Mouse (Mus musculus): ENCODE measurements around the gene Prrc2a. TPM values are rescaled to one million over a fixed set of nuclear protein-coding genes. Genes with fewer than 3 reads are reported as not detected.

The Prrc2a gene
- polyA plus RNA-seq, 1 experiment from 2014 or later, result 151 TPM

Small RNAs within 50 kb of the gene (microRNA-seq; reads per million reads assigned to microRNA genes)
- gene Mir6973a, result not detected
- not detected for gene Mir6974

Other genes with a start within 250 kb of the Prrc2a start
- gene Neu1, start 233.6 kb downstream of the Prrc2a start, polyA plus RNA-seq (2015; fragmentation: Nextera tagmentation; extraction: Ambion mirVana), result 19.0 and 20.4 TPM in 2 replicates
- gene Hspa1b, start 205.7 kb downstream of the Prrc2a start, polyA plus RNA-seq (2015; fragmentation: Nextera tagmentation; extraction: Ambion mirVana), result 0.10 and 0.19 TPM in 2 replicates
- gene Gm20481, start 195.0 kb downstream of the Prrc2a start, polyA plus RNA-seq (2015; fragmentation: Nextera tagmentation; extraction: Ambion mirVana), result 1.2 TPM in 1 of 2 replicates, not detected in the other
- gene Hspa1a, start 192.7 kb downstream of the Prrc2a start, polyA plus RNA-seq (2015; fragmentation: Nextera tagmentation; extraction: Ambion mirVana), result 4.4 and 4.8 TPM in 2 replicates
- gene Hspa1l, start 192.2 kb downstream of the Prrc2a start, polyA plus RNA-seq (2015; fragmentation: Nextera tagmentation; extraction: Ambion mirVana), result 0.55 and 0.65 TPM in 2 replicates
- gene Lsm2, start 183.0 kb downstream of the Prrc2a start, polyA plus RNA-seq (2015; fragmentation: Nextera tagmentation; extraction: Ambion mirVana), result 178 and 189 TPM in 2 replicates
- gene Vars, start 163.9 kb downstream of the Prrc2a start, polyA plus RNA-seq (2015; fragmentation: Nextera tagmentation; extraction: Ambion mirVana), result 88.0 and 96.2 TPM in 2 replicates
- 0.14 and 0.25 TPM in 2 replicates for gene Vwa7, start 148.3 kb downstream of the Prrc2a start, polyA plus RNA-seq (2015; fragmentation: Nextera tagmentation; extraction: Ambion mirVana)
- gene Sapcd1, start 136.9 kb downstream of the Prrc2a start, polyA plus RNA-seq (2015; fragmentation: Nextera tagmentation; extraction: Ambion mirVana), result 4.3 and 4.6 TPM in 2 replicates
- gene Msh5, start 118.2 kb downstream of the Prrc2a start, polyA plus RNA-seq (2015; fragmentation: Nextera tagmentation; extraction: Ambion mirVana), result 4.7 and 4.9 TPM in 2 replicates
- 298 and 322 TPM in 2 replicates for gene Clic1, start 114.9 kb downstream of the Prrc2a start, polyA plus RNA-seq (2015; fragmentation: Nextera tagmentation; extraction: Ambion mirVana)
- gene Ddah2, start 105.9 kb downstream of the Prrc2a start, polyA plus RNA-seq (2015; fragmentation: Nextera tagmentation; extraction: Ambion mirVana), result 305 and 309 TPM in 2 replicates
- 0.53 and 0.97 TPM in 2 replicates for gene Ly6g6c, start 99.5 kb downstream of the Prrc2a start, polyA plus RNA-seq (2015; fragmentation: Nextera tagmentation; extraction: Ambion mirVana)
- 1.1 and 1.2 TPM in 2 replicates for gene Mpig6b, start 98.7 kb downstream of the Prrc2a start, polyA plus RNA-seq (2015; fragmentation: Nextera tagmentation; extraction: Ambion mirVana)
- 1.8 and 2.3 TPM in 2 replicates for gene Ly6g6e, start 88.0 kb downstream of the Prrc2a start, polyA plus RNA-seq (2015; fragmentation: Nextera tagmentation; extraction: Ambion mirVana)
- 7.0 and 9.0 TPM in 2 replicates for gene Ly6g6d, start 86.8 kb downstream of the Prrc2a start, polyA plus RNA-seq (2015; fragmentation: Nextera tagmentation; extraction: Ambion mirVana)
- gene Ly6g6f, start 79.3 kb downstream of the Prrc2a start, polyA plus RNA-seq (2015; fragmentation: Nextera tagmentation; extraction: Ambion mirVana), result 0.31 and 0.79 TPM in 2 replicates
- gene Abhd16a, start 75.6 kb downstream of the Prrc2a start, polyA plus RNA-seq (2015; fragmentation: Nextera tagmentation; extraction: Ambion mirVana), result 98.3 and 100 TPM in 2 replicates
- gene Ly6g5c, start 56.6 kb downstream of the Prrc2a start, polyA plus RNA-seq (2015; fragmentation: Nextera tagmentation; extraction: Ambion mirVana), result not detected in 2 replicates
- gene Ly6g5b, start 49.5 kb downstream of the Prrc2a start, polyA plus RNA-seq (2015; fragmentation: Nextera tagmentation; extraction: Ambion mirVana), result 0.60 and 1.1 TPM in 2 replicates
- 18.3 and 19.7 TPM in 2 replicates for gene Gpank1, start 43.4 kb downstream of the Prrc2a start, polyA plus RNA-seq (2015; fragmentation: Nextera tagmentation; extraction: Ambion mirVana)
- 242 and 248 TPM in 2 replicates for gene Csnk2b, start 42.8 kb downstream of the Prrc2a start, polyA plus RNA-seq (2015; fragmentation: Nextera tagmentation; extraction: Ambion mirVana)
- 9.7 and 10.4 TPM in 2 replicates for gene D17H6S53E, start 38.5 kb downstream of the Prrc2a start, polyA plus RNA-seq (2015; fragmentation: Nextera tagmentation; extraction: Ambion mirVana)
- gene Apom, start 32.8 kb downstream of the Prrc2a start, polyA plus RNA-seq (2015; fragmentation: Nextera tagmentation; extraction: Ambion mirVana), result 1.4 and 13.6 TPM in 2 replicates
- gene Bag6, start 29.7 kb downstream of the Prrc2a start, polyA plus RNA-seq (2015; fragmentation: Nextera tagmentation; extraction: Ambion mirVana), result 46.3 and 54.9 TPM in 2 replicates
- gene Aif1, start 11.2 kb upstream of the Prrc2a start, polyA plus RNA-seq (2015; fragmentation: Nextera tagmentation; extraction: Ambion mirVana), result 7.3 and 8.0 TPM in 2 replicates
- 11.3 and 12.4 TPM in 2 replicates for gene Lst1, start 23.5 kb upstream of the Prrc2a start, polyA plus RNA-seq (2015; fragmentation: Nextera tagmentation; extraction: Ambion mirVana)
- gene Ltb, start 29.5 kb upstream of the Prrc2a start, polyA plus RNA-seq (2015; fragmentation: Nextera tagmentation; extraction: Ambion mirVana), result 1.0 and 1.5 TPM in 2 replicates
- gene Tnf, start 37.1 kb upstream of the Prrc2a start, polyA plus RNA-seq (2015; fragmentation: Nextera tagmentation; extraction: Ambion mirVana), result 0.09 and 0.24 TPM in 2 replicates
- 0.30 TPM in 1 of 2 replicates, not detected in the other for gene Lta, start 40.5 kb upstream of the Prrc2a start, polyA plus RNA-seq (2015; fragmentation: Nextera tagmentation; extraction: Ambion mirVana)
- 1.2 TPM in 1 of 2 replicates, not detected in the other for gene Gm16181, start 55.9 kb upstream of the Prrc2a start, polyA plus RNA-seq (2015; fragmentation: Nextera tagmentation; extraction: Ambion mirVana)
- 4.9 and 5.9 TPM in 2 replicates for gene Atp6v1g2, start 68.8 kb upstream of the Prrc2a start, polyA plus RNA-seq (2015; fragmentation: Nextera tagmentation; extraction: Ambion mirVana)
- gene Nfkbil1, start 70.9 kb upstream of the Prrc2a start, polyA plus RNA-seq (2015; fragmentation: Nextera tagmentation; extraction: Ambion mirVana), result 10.0 and 11.0 TPM in 2 replicates
- gene Ddx39b, start 76.8 kb upstream of the Prrc2a start, polyA plus RNA-seq (2015; fragmentation: Nextera tagmentation; extraction: Ambion mirVana), result 437 and 448 TPM in 2 replicates
- 141 and 161 TPM in 2 replicates for gene H2-D1, start 97.8 kb upstream of the Prrc2a start, polyA plus RNA-seq (2015; fragmentation: Nextera tagmentation; extraction: Ambion mirVana)
- 0.24 and 0.38 TPM in 2 replicates for gene H2-Q1, start 155.5 kb upstream of the Prrc2a start, polyA plus RNA-seq (2015; fragmentation: Nextera tagmentation; extraction: Ambion mirVana)
- gene H2-Q2, start 177.3 kb upstream of the Prrc2a start, polyA plus RNA-seq (2015; fragmentation: Nextera tagmentation; extraction: Ambion mirVana), result 6.5 and 7.0 TPM in 2 replicates
- gene H2-Q4, start 214.7 kb upstream of the Prrc2a start, polyA plus RNA-seq (2015; fragmentation: Nextera tagmentation; extraction: Ambion mirVana), result 5.9 and 6.5 TPM in 2 replicates

All from lung, embryonic 16.5 days (tissue).